Mouse (Mus musculus) erythroblast, embryonic 14.5 days (primary cell): ENCODE measurements around the gene Gm10799. TPM values are rescaled to one million over a fixed set of nuclear protein-coding genes. Genes with fewer than 3 reads are reported as not detected.

Source experiments
- H3K27me3 ChIP-seq: 2 replicates; pipeline ENCODE4 v1.6.1; 2012; ENCODE audit warnings: inconsistent platforms; ENCODE audit not compliant: control insufficient read depth
- H3K36me3 ChIP-seq: 2 replicates; pipeline ENCODE4 v1.6.1; 2012; ENCODE audit warnings: mild to moderate bottlenecking, inconsistent platforms; ENCODE audit not compliant: control insufficient read depth
- H3K4me1 ChIP-seq: 2 replicates; pipeline ENCODE4 v1.6.1; 2012; ENCODE audit warnings: inconsistent platforms; ENCODE audit not compliant: control insufficient read depth
- H3K4me3 ChIP-seq: replicated peaks from 2 replicates; pipeline ENCODE3; 2012; ENCODE audit warnings: moderate library complexity, mild to moderate bottlenecking, inconsistent platforms
- H3K9me3 ChIP-seq: 2 replicates; pipeline ENCODE4 v1.6.1; 2012; ENCODE audit warnings: low read length, inconsistent platforms, mixed read lengths; ENCODE audit not compliant: control insufficient read depth
- GATA1 ChIP-seq: IDR thresholded peaks from 2 replicates; pipeline ENCODE4 v1.6.1; 2012; ENCODE audit warnings: low read length, inconsistent platforms, mixed read lengths
- TAL1 ChIP-seq: IDR thresholded peaks from 3 replicates; pipeline ENCODE4 v1.6.1; 2012; ENCODE audit warnings: low read length, inconsistent platforms, mixed read lengths
- polyA plus RNA-seq: library from polyadenylated mRNA; stranded (reverse); fragments of >175 nt; gene quantifications from 2 replicates; pipeline ENCODE4 v1.2.3, GENCODE M21; 2012

Gm10799 gene
- polyA plus RNA-seq, 1 experiment: not detected

GRCm38 (mm10) chr2:104043624-104044478, 24.5 kb downstream of the Gm10799 start:
- Histone ChIP-seq H3K4me3 (no peak overlapping the region), H3K4me1 (peaks cover 26% of the 10 kb centered on the region), H3K27me3 (no peaks in the 10 kb centered on the region), H3K9me3 (no peaks in the 10 kb centered on the region), H3K36me3 (peaks cover 93% of the 10 kb centered on the region)
- no peak for TF ChIP-seq TAL1
- TF ChIP-seq GATA1: no peak

DNA sequence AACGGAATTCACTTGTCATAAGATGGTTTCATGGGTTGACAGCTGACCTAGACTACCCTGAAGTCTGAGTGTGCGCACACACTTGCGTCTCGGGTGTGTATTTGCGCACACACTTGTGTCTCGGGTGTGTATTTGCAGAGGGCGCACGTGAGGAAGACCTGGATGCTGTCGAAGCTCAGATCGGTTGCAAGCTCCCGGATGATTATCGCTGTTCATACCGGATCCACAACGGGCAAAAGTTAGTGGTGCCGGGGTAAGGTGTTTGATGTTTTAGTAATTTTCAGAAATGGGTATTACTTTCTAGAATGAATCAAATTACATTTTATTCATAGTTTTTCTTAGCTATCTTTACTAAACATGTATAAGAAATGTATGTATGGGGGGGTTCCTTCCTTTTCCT, 25.6 kb downstream of the Gm10799 start:
- Histone ChIP-seq H3K4me3 (no peak overlapping the region), H3K36me3 (peaks cover 93% of the 10 kb centered on the region), H3K9me3 (no peaks in the 10 kb centered on the region), H3K27me3 (no peaks in the 10 kb centered on the region), H3K4me1 (peaks cover 26% of the 10 kb centered on the region)
- TF ChIP-seq TAL1 (no peak), GATA1 (no peak)

- Histone ChIP-seq H3K36me3 (peaks cover 99% of the 10 kb centered on the region), H3K27me3 (no peaks in the 10 kb centered on the region), H3K4me3 (no peak overlapping the region), H3K9me3 (no peaks in the 10 kb centered on the region), H3K4me1 (peaks cover 30% of the 10 kb centered on the region)
- TF ChIP-seq TAL1 (no peak), GATA1 (no peak)
Measured at GRCm38 (mm10) chr2:104041632-104042031, 26.7 kb downstream of the Gm10799 start.

DNA sequence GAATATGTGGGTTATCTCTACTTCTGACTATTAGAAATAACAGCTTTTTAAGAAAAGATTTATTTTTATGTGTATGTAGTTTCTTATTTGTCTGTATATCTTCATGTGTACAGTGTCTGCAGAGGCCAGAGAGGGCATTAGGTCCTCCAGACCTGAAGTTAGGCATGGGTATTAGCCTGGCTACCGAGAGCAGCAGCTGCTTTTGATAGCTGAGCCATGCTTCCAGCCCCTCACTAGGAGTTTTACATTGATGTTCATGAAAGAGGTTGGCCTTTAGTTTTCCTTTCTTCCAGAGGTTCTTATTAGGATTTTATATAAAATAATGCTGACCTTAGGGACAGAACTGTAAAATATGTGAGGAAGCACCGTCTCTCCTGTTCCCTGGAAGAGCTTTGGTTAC, 30.1 kb downstream of the Gm10799 start:
- Histone ChIP-seq H3K4me3 (no peak overlapping the region), H3K36me3 (peaks cover 99% of the 10 kb centered on the region), H3K9me3 (no peaks in the 10 kb centered on the region), H3K4me1 (peaks cover 26% of the 10 kb centered on the region), H3K27me3 (no peaks in the 10 kb centered on the region)
- no peak for TF ChIP-seq GATA1
- no peak for TF ChIP-seq TAL1

- Histone ChIP-seq H3K36me3 (peaks cover 99% of the 10 kb centered on the region), H3K4me1 (peaks cover 27% of the 10 kb centered on the region), H3K4me3 (no peak overlapping the region), H3K9me3 (no peaks in the 10 kb centered on the region), H3K27me3 (no peaks in the 10 kb centered on the region)
- TF ChIP-seq GATA1: no peak
- TF ChIP-seq TAL1: no peak
Measured at GRCm38 (mm10) chr2:104036316-104036715, 32.0 kb downstream of the Gm10799 start.

DNA sequence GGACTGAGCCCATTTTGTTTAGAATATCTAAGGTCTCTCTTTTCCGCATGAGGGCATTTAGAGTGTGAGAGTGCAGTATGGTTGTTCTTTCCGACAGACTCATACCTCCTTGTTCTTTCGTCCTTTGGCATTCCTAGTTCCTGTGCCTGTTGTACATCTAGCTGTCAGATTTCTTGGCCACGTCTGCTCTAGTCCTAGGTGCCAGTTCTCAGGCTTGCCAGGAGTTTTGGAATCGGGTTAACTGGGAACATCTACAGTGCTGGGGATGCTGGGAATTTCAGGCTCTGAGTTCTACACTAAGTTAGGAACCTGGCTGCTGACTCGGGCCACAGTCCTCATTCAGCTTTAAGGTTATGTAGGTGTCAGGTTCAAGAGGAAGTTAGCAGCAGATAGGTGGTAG, 32.8 kb downstream of the Gm10799 start:
- Histone ChIP-seq H3K4me3 (no peak overlapping the region), H3K27me3 (no peaks in the 10 kb centered on the region), H3K4me1 (peaks cover 30% of the 10 kb centered on the region), H3K36me3 (peaks cover 98% of the 10 kb centered on the region), H3K9me3 (no peaks in the 10 kb centered on the region)
- TF ChIP-seq GATA1 (no peak), TAL1 (no peak)

DNA sequence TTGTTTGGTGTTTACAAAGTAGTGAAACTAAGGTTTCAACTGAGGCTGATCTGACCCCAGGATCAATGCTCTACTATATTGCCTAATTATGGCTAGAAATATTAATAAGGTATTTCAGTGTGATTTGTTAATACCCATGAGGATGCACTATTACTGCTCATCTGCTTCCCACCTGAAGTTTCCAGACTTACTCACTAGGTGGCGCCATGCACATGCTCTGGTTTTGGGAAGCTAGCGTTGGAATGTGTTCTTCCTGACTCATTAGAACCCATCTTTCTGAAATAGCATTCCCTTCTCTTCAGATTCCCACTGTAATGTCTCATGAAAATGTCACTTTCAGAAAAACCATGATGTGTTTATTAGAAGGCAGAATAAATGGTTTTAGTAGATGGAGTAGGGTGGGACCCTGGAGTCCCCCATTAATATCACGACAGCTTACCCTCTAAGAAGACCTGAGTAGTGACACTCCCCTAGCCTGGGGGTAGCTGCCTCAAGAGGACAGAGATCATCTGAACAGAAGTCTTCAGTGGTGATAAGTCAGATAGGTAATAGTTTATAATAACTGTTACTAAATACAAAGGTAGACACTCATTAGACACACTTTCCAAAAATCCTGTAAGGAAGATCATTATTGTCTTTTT, 33.4 kb downstream of the Gm10799 start:
- no peaks in the 10 kb centered on the region for H3K9me3 ChIP-seq
- TF ChIP-seq TAL1: no peak
- no peak overlapping the region for H3K4me3 ChIP-seq
- no peaks in the 10 kb centered on the region for H3K27me3 ChIP-seq
- peaks cover 33% of the 10 kb centered on the region for H3K4me1 ChIP-seq
- H3K36me3 ChIP-seq: peaks cover 98% of the 10 kb centered on the region

DNA sequence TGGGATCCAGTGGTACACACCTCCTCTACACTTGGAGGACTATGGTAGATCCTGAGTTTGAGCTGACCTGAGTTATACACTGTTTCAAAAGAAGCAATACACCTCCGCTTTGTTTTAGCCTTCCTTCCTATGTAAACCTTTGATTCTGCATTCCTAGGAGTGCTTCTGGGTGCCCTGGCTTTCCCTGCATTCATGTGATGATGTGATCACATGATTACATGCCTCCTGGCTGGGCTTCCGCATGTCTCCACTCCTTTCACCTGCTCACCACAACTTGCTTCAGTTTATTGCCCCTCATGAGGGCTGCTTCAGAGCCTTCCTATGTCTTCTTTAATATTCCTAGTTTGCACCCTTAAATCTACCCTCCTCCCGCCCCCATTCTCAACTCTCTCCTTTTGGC, 36.3 kb downstream of the Gm10799 start:
- TF ChIP-seq GATA1 (no peak), TAL1 (no peak)
- peaks cover 75% of the 10 kb centered on the region for H3K36me3 ChIP-seq

DNA sequence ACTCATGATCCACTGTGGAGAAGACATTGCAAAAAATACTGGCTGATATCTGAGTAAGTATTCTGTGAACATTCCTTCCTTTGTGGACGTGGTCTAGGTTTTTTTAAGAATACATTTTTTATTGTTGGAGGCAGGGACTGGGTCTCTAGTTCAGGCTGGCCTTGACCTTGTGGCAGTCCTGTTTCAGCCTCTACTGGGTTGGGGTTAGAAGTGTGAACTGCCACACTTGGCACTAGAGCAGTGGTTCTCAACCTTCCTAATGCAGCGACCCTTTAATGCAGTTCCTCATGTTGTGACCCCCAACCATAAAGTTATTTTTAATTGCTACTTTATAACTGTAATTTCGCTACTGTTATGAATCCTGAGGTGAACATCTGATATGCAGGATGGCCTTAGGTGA, 38.0 kb downstream of the Gm10799 start:
- H3K27me3 ChIP-seq: no peaks in the 10 kb centered on the region
- H3K4me1 ChIP-seq: peaks cover 46% of the 10 kb centered on the region
- TF ChIP-seq TAL1: no peak
- no peak for TF ChIP-seq GATA1
- peak overlapping the region; percentile 100 for H3K4me3 ChIP-seq
- H3K9me3 ChIP-seq: no peaks in the 10 kb centered on the region
- peaks cover 58% of the 10 kb centered on the region for H3K36me3 ChIP-seq

More for the DNA sequence above, 36.3 kb downstream of the Gm10799 start:
- no peak overlapping the region for H3K4me3 ChIP-seq
- H3K27me3 ChIP-seq: no peaks in the 10 kb centered on the region
- no peaks in the 10 kb centered on the region for H3K9me3 ChIP-seq
- peaks cover 50% of the 10 kb centered on the region for H3K4me1 ChIP-seq
